Mouse (Mus musculus): ENCODE results near the gene Tubb4b. TPM values are rescaled to one million over a fixed set of nuclear protein-coding genes. Genes with fewer than 3 reads are reported as not detected.

Gene Tubb4b
- polyA plus RNA-seq, 1 experiment: 359 TPM

DNA sequence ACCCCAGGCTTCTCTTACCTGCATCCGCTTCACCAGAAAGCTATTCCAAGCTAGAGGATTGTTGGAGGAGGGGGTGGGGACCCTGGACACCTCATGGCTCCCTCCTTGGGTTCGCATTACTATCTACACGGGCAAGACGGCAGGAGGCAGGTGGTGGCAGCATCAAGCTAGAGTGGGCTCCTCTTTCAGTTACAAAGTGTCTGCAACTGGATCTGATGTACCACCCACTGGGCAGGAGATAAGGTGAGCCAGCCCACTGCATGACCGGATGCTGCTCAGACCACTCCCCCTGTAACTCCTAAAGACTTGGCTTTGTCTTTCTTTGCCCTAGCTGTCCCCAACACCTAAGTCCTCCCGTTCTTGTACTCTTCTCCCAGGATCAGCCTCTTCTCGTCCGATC lies 12.1 kb upstream of the Tubb4b start, which contains the start of gene Rnf224:
Rnf224 (minus strand) TSS at position 174 of the 400 bp plus-strand sequence.
- Histone ChIP-seq H3K27me3 (ENCODE audit: control insufficient read depth, insufficient read depth, insufficient read length) (peaks cover 55% of the 10 kb centered on the region), H3ac (ENCODE audit: control insufficient read depth, insufficient read length) (no peak within 1 kb of the TSS), H3K79me2 (ENCODE audit: control insufficient read depth, insufficient read depth) (no peaks in the 10 kb centered on the region), H3K4me2 (ENCODE audit: low read depth) (no peak within 1 kb of the TSS), H3K36me3 (ENCODE audit: control insufficient read depth, insufficient read depth) (no peaks in the 10 kb centered on the region), H3K4me3 (no peak within 1 kb of the TSS)
- TF ChIP-seq MAX (IDR thresholded peaks at IDR 0.05; ENCODE audit: low read depth): no peak
- no peak for TF ChIP-seq REST (IDR thresholded peaks at IDR 0.05; ENCODE audit: insufficient read depth, insufficient read length)
- TF ChIP-seq USF1 (IDR thresholded peaks at IDR 0.05; ENCODE audit: low read depth): no peak
- TF ChIP-seq SRF (IDR thresholded peaks at IDR 0.05; ENCODE audit: control insufficient read depth, insufficient read length, low read depth): no peak
- TF ChIP-seq TCF12 (IDR thresholded peaks at IDR 0.05; ENCODE audit: insufficient read depth, poor library complexity, severe bottlenecking): no peak
- TF ChIP-seq MYOG (IDR thresholded peaks at IDR 0.05; ENCODE audit: control insufficient read depth in 1 of 3, insufficient read depth in 1 of 3, insufficient read length in 2 of 3, low read depth in 2 of 3): no peak
- TF ChIP-seq E2F4 (IDR thresholded peaks at IDR 0.05; ENCODE audit: insufficient read depth): no peak
- no peak for TF ChIP-seq POLR2A (IDR thresholded peaks at IDR 0.05; ENCODE audit: insufficient read length, low read depth)
- no peak for TF ChIP-seq CEBPB (IDR thresholded peaks at IDR 0.05; ENCODE audit: insufficient read depth, poor library complexity, severe bottlenecking)

DNA sequence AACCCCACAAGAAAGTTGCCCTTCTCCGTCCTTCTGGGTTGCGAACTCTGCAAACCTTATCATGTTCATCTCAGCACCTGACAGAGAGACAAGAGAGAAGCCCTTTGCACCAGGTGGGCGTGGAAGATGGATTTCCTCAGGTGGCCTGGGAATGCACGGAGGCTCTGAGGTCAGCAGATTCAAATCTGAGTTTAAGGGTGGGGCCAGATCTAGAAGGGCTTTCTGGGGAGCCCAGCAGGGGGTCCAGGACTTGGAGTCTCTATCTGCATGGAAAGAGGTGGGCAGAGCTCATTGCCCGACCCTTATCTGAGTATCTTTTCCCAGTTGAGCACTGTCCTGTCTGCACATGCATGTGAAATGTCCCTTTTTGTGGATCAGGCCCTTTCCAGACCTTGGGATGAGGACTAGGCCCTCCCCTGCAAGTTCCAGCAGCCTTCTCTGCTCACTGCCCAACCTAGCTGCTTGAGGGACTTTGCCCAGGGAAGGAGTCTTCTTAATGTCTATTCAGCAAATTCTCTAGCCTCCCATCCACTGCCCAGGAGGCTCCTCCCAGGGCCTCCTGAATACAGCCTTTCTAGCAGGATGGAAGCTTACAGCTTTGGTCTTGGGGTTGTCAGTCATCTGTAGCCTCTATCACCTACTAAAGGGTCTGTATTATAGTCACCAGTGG lies 10.2 kb upstream of the Tubb4b start:
- TF ChIP-seq E2F4 (IDR thresholded peaks at IDR 0.05; ENCODE audit: insufficient read depth): no peak
- TF ChIP-seq MAX (IDR thresholded peaks at IDR 0.05; ENCODE audit: low read depth): no peak
- TF ChIP-seq REST (IDR thresholded peaks at IDR 0.05; ENCODE audit: insufficient read depth, insufficient read length): no peak
- TF ChIP-seq MYOG (IDR thresholded peaks at IDR 0.05; ENCODE audit: control insufficient read depth in 1 of 3, insufficient read depth in 1 of 3, insufficient read length in 2 of 3, low read depth in 2 of 3): no peak
- H3ac ChIP-seq (ENCODE audit: control insufficient read depth, insufficient read length): no peak overlapping the region
- no peaks in the 10 kb centered on the region for H3K79me2 ChIP-seq (ENCODE audit: control insufficient read depth, insufficient read depth)
- H3K4me2 ChIP-seq (ENCODE audit: low read depth): no peak overlapping the region
- H3K36me3 ChIP-seq (ENCODE audit: control insufficient read depth, insufficient read depth): no peaks in the 10 kb centered on the region
- peaks cover 69% of the 10 kb centered on the region for H3K27me3 ChIP-seq (ENCODE audit: control insufficient read depth, insufficient read depth, insufficient read length)
- no peak overlapping the region for H3K4me3 ChIP-seq

DNA sequence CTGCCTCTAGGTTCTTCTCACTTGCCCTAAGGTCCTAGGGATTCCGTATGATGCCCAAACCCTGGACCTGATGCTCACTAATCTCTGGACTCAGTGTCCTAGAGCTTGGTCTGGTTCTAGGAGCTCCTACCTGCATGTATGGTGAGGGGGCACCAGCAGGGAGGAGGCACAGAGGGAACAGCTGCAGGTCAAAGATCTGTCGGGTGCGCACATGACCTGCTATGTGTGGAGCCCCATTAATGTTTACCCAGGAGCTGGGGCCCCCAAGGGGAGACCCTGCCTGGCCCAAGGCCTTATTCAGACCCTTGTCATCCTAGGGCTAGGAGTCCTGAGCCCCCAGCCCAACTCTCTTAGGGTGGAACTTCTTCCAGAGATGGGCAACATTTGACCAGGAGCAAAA lies 9.5 kb upstream of the Tubb4b start, which contains the start of gene Slc34a3:
Slc34a3 (minus strand) TSS at position 315 of the 400 bp plus-strand sequence.
- H3K36me3 ChIP-seq (ENCODE audit: control insufficient read depth, insufficient read depth): no peaks in the 10 kb centered on the region
- TF ChIP-seq MYOD1 (IDR thresholded peaks at IDR 0.05; ENCODE audit: control insufficient read depth in 1 of 3, insufficient read length in 2 of 3, low read depth in 2 of 3) (no peak), REST (IDR thresholded peaks at IDR 0.05; ENCODE audit: insufficient read depth, insufficient read length) (no peak), CEBPB (IDR thresholded peaks at IDR 0.05; ENCODE audit: insufficient read depth, poor library complexity, severe bottlenecking) (no peak), TCF12 (IDR thresholded peaks at IDR 0.05; ENCODE audit: insufficient read depth, poor library complexity, severe bottlenecking) (no peak), TCF3 (IDR thresholded peaks at IDR 0.05; ENCODE audit: insufficient read length, low read depth) (no peak), POLR2A (IDR thresholded peaks at IDR 0.05; ENCODE audit: insufficient read length, low read depth) (no peak), E2F4 (IDR thresholded peaks at IDR 0.05; ENCODE audit: insufficient read depth) (no peak), USF1 (IDR thresholded peaks at IDR 0.05; ENCODE audit: low read depth) (no peak), MYOG (IDR thresholded peaks at IDR 0.05; ENCODE audit: control insufficient read depth in 1 of 3, insufficient read depth in 1 of 3, insufficient read length in 2 of 3, low read depth in 2 of 3) (no peak), SRF (IDR thresholded peaks at IDR 0.05; ENCODE audit: control insufficient read depth, insufficient read length, low read depth) (no peak), MAX (IDR thresholded peaks at IDR 0.05; ENCODE audit: low read depth) (no peak), POLR2AphosphoS2 (IDR thresholded peaks at IDR 0.05; ENCODE audit: insufficient read length, low read depth) (no peak)
- H3K27me3 ChIP-seq (ENCODE audit: control insufficient read depth, insufficient read depth, insufficient read length): peaks cover 69% of the 10 kb centered on the region
- H3K4me2 ChIP-seq (ENCODE audit: low read depth): no peak within 1 kb of the TSS
- no peaks in the 10 kb centered on the region for H3K79me2 ChIP-seq (ENCODE audit: control insufficient read depth, insufficient read depth)
- no peak within 1 kb of the TSS for H3K4me3 ChIP-seq
- no peak within 1 kb of the TSS for H3ac ChIP-seq (ENCODE audit: control insufficient read depth, insufficient read length)

DNA sequence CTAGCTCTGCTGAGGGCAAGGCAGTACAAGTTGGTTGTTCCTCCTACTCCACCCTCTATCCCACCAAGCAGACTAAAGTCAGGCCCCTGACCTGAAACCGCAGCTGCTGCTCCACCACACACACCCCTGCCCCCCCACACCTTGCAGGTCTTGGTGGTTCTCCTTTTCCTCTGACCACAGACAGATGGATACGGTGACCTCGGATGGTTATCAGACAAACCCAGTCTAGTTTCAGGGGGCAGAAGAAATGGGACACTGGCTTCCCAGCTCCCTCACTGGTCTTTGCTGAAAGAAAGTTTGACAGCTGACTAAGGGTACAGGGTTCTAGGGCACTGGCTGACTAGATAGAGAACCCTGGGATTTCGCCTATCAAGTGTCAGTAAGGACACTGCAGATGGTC lies 8.9 kb upstream of the Tubb4b start:
- peaks cover 69% of the 10 kb centered on the region for H3K27me3 ChIP-seq (ENCODE audit: control insufficient read depth, insufficient read depth, insufficient read length)
- no peaks in the 10 kb centered on the region for H3K79me2 ChIP-seq (ENCODE audit: control insufficient read depth, insufficient read depth)
- TF ChIP-seq REST (IDR thresholded peaks at IDR 0.05; ENCODE audit: insufficient read depth, insufficient read length) (no peak), SRF (IDR thresholded peaks at IDR 0.05; ENCODE audit: control insufficient read depth, insufficient read length, low read depth) (no peak), MYOG (IDR thresholded peaks at IDR 0.05; ENCODE audit: control insufficient read depth in 1 of 3, insufficient read depth in 1 of 3, insufficient read length in 2 of 3, low read depth in 2 of 3) (no peak), TCF3 (IDR thresholded peaks at IDR 0.05; ENCODE audit: insufficient read length, low read depth) (no peak), USF1 (IDR thresholded peaks at IDR 0.05; ENCODE audit: low read depth) (no peak), MYOD1 (IDR thresholded peaks at IDR 0.05; ENCODE audit: control insufficient read depth in 1 of 3, insufficient read length in 2 of 3, low read depth in 2 of 3) (no peak), E2F4 (IDR thresholded peaks at IDR 0.05; ENCODE audit: insufficient read depth) (no peak), MAX (IDR thresholded peaks at IDR 0.05; ENCODE audit: low read depth) (no peak), TCF12 (IDR thresholded peaks at IDR 0.05; ENCODE audit: insufficient read depth, poor library complexity, severe bottlenecking) (no peak), CEBPB (IDR thresholded peaks at IDR 0.05; ENCODE audit: insufficient read depth, poor library complexity, severe bottlenecking) (no peak), POLR2A (IDR thresholded peaks at IDR 0.05; ENCODE audit: insufficient read length, low read depth) (no peak), POLR2AphosphoS2 (IDR thresholded peaks at IDR 0.05; ENCODE audit: insufficient read length, low read depth) (no peak)

More for the DNA sequence above, 8.9 kb upstream of the Tubb4b start:
- Histone ChIP-seq H3K36me3 (ENCODE audit: control insufficient read depth, insufficient read depth) (no peaks in the 10 kb centered on the region), H3K4me2 (ENCODE audit: low read depth) (no peak overlapping the region), H3ac (ENCODE audit: control insufficient read depth, insufficient read length) (no peak overlapping the region), H3K4me3 (no peak overlapping the region)

Measured in myocyte (in vitro differentiated cells).